Mouse (Mus musculus): ENCODE results near the gene Ankrd1. TPM values are rescaled to one million over a fixed set of nuclear protein-coding genes. Genes with fewer than 3 reads are reported as not detected.

Ankrd1 gene
- polyA plus RNA-seq, 2 experiments, result 3.3 to 5.2 TPM

DNA sequence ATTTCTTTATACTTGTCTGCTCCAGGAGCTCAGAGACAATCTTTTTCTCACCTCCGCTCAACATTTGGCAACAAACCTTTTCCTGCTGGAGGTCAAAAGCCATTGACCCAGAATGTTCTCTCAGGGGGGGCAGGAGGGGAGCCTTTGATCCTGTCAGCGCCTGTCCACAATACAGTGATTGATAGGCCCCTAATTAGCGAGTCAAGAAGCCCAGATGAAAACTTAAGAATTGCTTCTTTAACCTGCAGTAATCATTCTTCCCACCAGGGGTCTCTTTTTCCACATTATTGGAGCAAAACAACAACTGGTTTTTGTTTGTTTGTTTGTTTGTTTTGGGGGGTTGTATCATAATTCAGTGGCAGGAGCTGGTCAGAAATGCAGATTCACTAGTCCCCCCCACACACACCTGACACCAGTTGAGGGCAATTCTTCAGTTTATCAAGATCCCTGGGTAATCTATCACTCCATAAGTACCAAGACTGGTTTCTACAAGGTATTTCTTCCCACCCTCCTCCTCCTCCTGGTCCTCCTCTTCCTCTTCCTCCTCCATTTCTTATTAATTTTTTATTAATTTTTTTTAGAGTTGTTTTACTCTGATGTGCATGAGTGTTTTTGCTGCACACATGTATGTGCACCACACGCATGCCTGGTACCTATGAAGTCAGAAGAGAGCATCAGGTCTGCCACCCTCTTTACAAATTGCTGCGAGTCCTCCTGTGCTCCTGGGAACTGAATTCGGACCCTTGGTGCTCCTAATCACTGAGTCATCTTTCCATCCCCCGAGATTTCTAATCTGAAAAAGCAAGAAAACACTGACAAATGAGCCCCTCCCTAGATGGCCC lies 8.6 kb downstream of the Ankrd1 start:
- ATAC-seq (ENCODE audit: low FRiP score, low read depth) (0 out of 2 replicates have a peak, but pooled peaks have one; percentile 34), DNase-seq (ENCODE audit: low spot score) (peak; percentile 16)
- Histone ChIP-seq H3K9ac (ENCODE audit: low read depth, low read length, severe bottlenecking) (no peak overlapping the region), H3K9me3 (ENCODE audit: control insufficient read depth, low read length) (no peaks in the 10 kb centered on the region), H3K4me1 (ENCODE audit: control insufficient read depth, insufficient read depth, low read length) (0 out of 2 replicates have a peak, but pooled peaks cover 2% of the 10 kb centered on the region), H3K27ac (replicated peaks; ENCODE audit: low read depth, low read length) (no peak overlapping the region), H3K27me3 (ENCODE audit: control insufficient read depth, insufficient read depth, low read length) (no peaks in the 10 kb centered on the region), H3K36me3 (ENCODE audit: control insufficient read depth, insufficient read depth, low read length) (no peaks in the 10 kb centered on the region), H3K4me2 (replicated peaks; ENCODE audit: low read depth, low read length, severe bottlenecking) (no peak overlapping the region), H3K4me3 (replicated peaks; ENCODE audit: low read length) (no peak overlapping the region)
- 31% methylated on average over 7 of the region's 7 CpGs for WGBS
- no peak for TF ChIP-seq POLR2A (IDR thresholded peaks at IDR 0.05; ENCODE audit: borderline replicate concordance, extremely low read depth, insufficient read depth, insufficient read length)

DNA sequence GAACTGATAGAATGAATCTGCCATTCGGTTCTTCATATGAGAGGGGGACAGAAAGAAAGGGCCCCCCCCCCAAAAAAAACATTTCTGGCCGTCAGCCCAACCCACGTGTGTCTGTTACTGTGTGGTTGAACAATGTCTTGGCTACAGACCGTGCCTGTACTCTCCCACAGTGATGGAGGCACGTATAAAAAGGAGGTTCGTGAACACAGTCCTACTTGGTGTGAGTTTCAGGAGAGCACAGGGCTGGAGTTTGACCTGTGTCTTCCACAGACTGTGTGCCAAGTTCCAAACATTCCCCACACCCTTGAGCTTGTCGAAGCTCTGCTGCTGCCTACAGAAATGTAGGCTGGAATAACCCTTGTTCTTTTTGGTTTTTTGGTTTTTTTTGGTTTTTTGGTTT lies 9.4 kb downstream of the Ankrd1 start:
- H3K4me1 ChIP-seq (ENCODE audit: control insufficient read depth, insufficient read depth, low read length), result 0 out of 2 replicates have a peak, but pooled peaks cover 2% of the 10 kb centered on the region
- no peak overlapping the region for H3K27ac ChIP-seq (replicated peaks; ENCODE audit: low read depth, low read length)
- H3K4me2 ChIP-seq (replicated peaks; ENCODE audit: low read depth, low read length, severe bottlenecking), result no peak overlapping the region
- WGBS, result 42% methylated on average over 7 of the region's 7 CpGs
- TF ChIP-seq POLR2A (IDR thresholded peaks at IDR 0.05; ENCODE audit: borderline replicate concordance, extremely low read depth, insufficient read depth, insufficient read length), result no peak
- no peaks in the 10 kb centered on the region for H3K36me3 ChIP-seq (ENCODE audit: control insufficient read depth, insufficient read depth, low read length)
- DNase-seq (ENCODE audit: low spot score), result no peak
- H3K27me3 ChIP-seq (ENCODE audit: control insufficient read depth, insufficient read depth, low read length), result no peaks in the 10 kb centered on the region
- no peaks in the 10 kb centered on the region for H3K9me3 ChIP-seq (ENCODE audit: control insufficient read depth, low read length)
- H3K9ac ChIP-seq (ENCODE audit: low read depth, low read length, severe bottlenecking), result no peak overlapping the region
- ATAC-seq (ENCODE audit: low FRiP score, low read depth), result peak; percentile 26; the same call in 1 of the 2 replicates
- H3K4me3 ChIP-seq (replicated peaks; ENCODE audit: low read length), result no peak overlapping the region

DNA sequence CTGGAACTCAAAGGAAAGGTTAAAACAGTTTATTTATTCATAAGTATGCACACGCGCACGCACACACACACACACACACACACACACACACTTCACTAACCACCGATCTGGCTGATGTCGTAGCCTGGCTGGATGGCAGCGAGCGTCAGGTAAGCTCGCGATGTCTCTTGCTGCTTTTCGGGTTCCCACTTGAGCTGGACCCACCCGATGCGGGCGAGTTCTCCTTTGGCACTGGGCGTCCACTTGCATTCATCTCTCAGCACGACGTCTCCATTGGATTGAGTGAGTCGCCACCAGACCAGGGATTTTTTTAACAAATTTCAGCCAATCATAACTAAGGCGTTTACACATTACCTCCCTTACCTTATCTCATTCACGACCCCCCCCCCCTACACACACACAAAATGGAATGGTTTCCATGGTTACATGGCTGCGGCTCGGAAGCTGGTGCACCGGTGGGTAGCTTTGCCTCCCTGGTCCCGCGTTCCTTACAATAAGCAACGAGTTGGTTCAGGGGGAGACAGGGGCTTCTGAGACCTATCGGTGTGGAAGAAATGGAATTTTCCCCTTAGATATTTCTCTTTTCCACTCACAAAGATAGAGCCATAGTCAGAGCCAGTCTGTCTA lies 10.5 kb downstream of the Ankrd1 start:
- no peaks in the 10 kb centered on the region for H3K9me3 ChIP-seq (ENCODE audit: control insufficient read depth, low read length)
- H3K4me1 ChIP-seq (ENCODE audit: control insufficient read depth, insufficient read depth, low read length), result 0 out of 2 replicates have a peak, but pooled peaks cover 2% of the 10 kb centered on the region
- no peak overlapping the region for H3K9ac ChIP-seq (ENCODE audit: low read depth, low read length, severe bottlenecking)
- no peak overlapping the region for H3K4me2 ChIP-seq (replicated peaks; ENCODE audit: low read depth, low read length, severe bottlenecking)
- ATAC-seq (ENCODE audit: low FRiP score, low read depth) (no peak), DNase-seq (ENCODE audit: low spot score) (no peak)
- 87% methylated on average over 26 of the region's 26 CpGs for WGBS
- no peak overlapping the region for H3K27ac ChIP-seq (replicated peaks; ENCODE audit: low read depth, low read length)
- no peaks in the 10 kb centered on the region for H3K27me3 ChIP-seq (ENCODE audit: control insufficient read depth, insufficient read depth, low read length)
- no peaks in the 10 kb centered on the region for H3K36me3 ChIP-seq (ENCODE audit: control insufficient read depth, insufficient read depth, low read length)
- TF ChIP-seq POLR2A (IDR thresholded peaks at IDR 0.05; ENCODE audit: borderline replicate concordance, extremely low read depth, insufficient read depth, insufficient read length), result no peak
- H3K4me3 ChIP-seq (replicated peaks; ENCODE audit: low read length), result no peak overlapping the region

DNA sequence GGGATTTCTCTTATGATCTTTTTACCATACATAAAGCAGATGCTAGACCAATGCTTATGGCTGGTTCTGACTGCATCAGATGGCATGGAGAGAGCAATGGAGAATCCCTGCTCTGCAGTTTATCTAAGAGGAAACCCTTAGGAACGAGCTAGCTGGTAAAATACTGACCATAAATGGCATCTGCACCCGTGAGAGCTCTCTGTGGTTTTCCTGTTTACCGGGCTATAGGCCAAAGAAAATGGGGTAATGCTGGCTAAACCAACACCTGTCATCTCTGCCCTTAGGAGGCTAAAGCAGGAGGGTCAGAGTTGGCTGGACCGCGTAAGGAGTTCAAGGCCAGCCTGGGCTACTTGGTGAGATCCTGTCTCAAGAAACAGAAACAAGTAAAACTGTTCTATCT lies 16.0 kb downstream of the Ankrd1 start:
- H3K4me3 ChIP-seq (replicated peaks; ENCODE audit: low read length), result no peak overlapping the region
- H3K27me3 ChIP-seq (ENCODE audit: control insufficient read depth, insufficient read depth, low read length), result no peaks in the 10 kb centered on the region
- H3K9me3 ChIP-seq (ENCODE audit: control insufficient read depth, low read length), result no peaks in the 10 kb centered on the region
- DNase-seq (ENCODE audit: low spot score) (no peak), ATAC-seq (ENCODE audit: low FRiP score, low read depth) (no peak)
- H3K27ac ChIP-seq (replicated peaks; ENCODE audit: low read depth, low read length), result no peak overlapping the region
- H3K9ac ChIP-seq (ENCODE audit: low read depth, low read length, severe bottlenecking), result no peak overlapping the region
- no peak overlapping the region for H3K4me2 ChIP-seq (replicated peaks; ENCODE audit: low read depth, low read length, severe bottlenecking)
- no peak for TF ChIP-seq POLR2A (IDR thresholded peaks at IDR 0.05; ENCODE audit: borderline replicate concordance, extremely low read depth, insufficient read depth, insufficient read length)
- 79% methylated on average over 5 of the region's 5 CpGs for WGBS
- H3K4me1 ChIP-seq (ENCODE audit: control insufficient read depth, insufficient read depth, low read length), result no peaks in the 10 kb centered on the region
- H3K36me3 ChIP-seq (ENCODE audit: control insufficient read depth, insufficient read depth, low read length), result peaks cover 35% of the 10 kb centered on the region

DNA sequence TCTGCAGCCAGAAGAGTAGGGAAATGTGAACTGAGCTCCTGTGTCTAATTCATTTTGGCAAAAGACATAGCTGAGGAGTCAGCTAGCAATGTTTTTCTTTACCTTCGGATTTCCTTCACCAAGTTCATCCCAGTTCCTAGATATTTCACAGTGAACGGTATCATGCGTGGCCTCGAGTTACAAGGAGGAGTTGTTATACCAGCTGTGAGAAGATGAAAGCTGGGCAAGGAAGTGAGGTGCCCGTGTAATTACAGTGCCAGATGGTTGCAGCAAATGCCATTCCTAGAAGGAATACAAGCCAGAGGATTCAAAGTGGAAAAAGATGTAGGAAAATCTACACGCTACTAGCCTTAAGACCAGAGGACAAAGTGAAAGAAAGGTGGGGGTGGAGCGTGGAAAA lies 21.0 kb downstream of the Ankrd1 start:
- Histone ChIP-seq H3K9ac (ENCODE audit: low read depth, low read length, severe bottlenecking) (no peak overlapping the region), H3K4me2 (replicated peaks; ENCODE audit: low read depth, low read length, severe bottlenecking) (no peak overlapping the region), H3K36me3 (ENCODE audit: control insufficient read depth, insufficient read depth, low read length) (peaks cover 64% of the 10 kb centered on the region), H3K9me3 (ENCODE audit: control insufficient read depth, low read length) (no peaks in the 10 kb centered on the region), H3K27ac (replicated peaks; ENCODE audit: low read depth, low read length) (no peak overlapping the region), H3K27me3 (ENCODE audit: control insufficient read depth, insufficient read depth, low read length) (no peaks in the 10 kb centered on the region), H3K4me1 (ENCODE audit: control insufficient read depth, insufficient read depth, low read length) (no peaks in the 10 kb centered on the region), H3K4me3 (replicated peaks; ENCODE audit: low read length) (no peak overlapping the region)
- no peak for TF ChIP-seq POLR2A (IDR thresholded peaks at IDR 0.05; ENCODE audit: borderline replicate concordance, extremely low read depth, insufficient read depth, insufficient read length)
- no peak for DNase-seq (ENCODE audit: low spot score)
- WGBS, result 76% methylated on average over 7 of the region's 7 CpGs
- ATAC-seq (ENCODE audit: low FRiP score, low read depth), result no peak
